Mouse (Mus musculus): ENCODE measurements around the gene Gpr176.
A peak's percentile ranks its signal among the peaks of the same experiment; 100 is the strongest.

Gene Gpr176

GRCm38 (mm10) chr2:118372901-118373571, at the start of gene Gpr176:
Gpr176 (minus strand) TSS chr2:118373419.
- peak; percentile 21 to 31 for DNase-seq (ENCODE audit: low spot score in 2 of 2)

DNA sequence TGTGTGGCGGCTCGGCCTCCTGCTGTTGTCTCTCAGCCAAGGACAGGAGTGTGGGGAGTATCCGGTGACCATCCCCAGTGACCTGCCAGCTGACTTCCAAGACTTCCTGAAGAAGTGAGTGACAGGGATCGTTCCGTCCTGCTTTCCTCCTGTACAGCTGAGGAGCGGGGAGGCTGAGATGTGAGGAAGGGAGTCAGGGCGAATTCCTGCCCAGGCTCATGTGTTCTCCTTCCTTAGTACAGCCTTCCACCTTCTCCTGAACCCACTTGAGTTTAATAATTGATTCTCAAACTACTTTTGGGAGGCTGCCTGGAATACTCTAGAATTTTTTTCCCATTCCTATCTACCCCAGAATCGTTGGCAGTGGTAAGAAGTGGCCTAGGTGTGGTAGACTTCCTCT, 49.2 kb upstream of the Gpr176 start:
- no peak for DNase-seq (ENCODE audit: low spot score in 2 of 2)

- no peak for DNase-seq (ENCODE audit: low spot score in 2 of 2)
These were observed 48.7 kb upstream of the Gpr176 start for GRCm38 (mm10) chr2:118421951-118422350.

- no peak for DNase-seq (ENCODE audit: low spot score in 2 of 2)
These were observed 44.9 kb upstream of the Gpr176 start for GRCm38 (mm10) chr2:118418076-118418475.

DNA sequence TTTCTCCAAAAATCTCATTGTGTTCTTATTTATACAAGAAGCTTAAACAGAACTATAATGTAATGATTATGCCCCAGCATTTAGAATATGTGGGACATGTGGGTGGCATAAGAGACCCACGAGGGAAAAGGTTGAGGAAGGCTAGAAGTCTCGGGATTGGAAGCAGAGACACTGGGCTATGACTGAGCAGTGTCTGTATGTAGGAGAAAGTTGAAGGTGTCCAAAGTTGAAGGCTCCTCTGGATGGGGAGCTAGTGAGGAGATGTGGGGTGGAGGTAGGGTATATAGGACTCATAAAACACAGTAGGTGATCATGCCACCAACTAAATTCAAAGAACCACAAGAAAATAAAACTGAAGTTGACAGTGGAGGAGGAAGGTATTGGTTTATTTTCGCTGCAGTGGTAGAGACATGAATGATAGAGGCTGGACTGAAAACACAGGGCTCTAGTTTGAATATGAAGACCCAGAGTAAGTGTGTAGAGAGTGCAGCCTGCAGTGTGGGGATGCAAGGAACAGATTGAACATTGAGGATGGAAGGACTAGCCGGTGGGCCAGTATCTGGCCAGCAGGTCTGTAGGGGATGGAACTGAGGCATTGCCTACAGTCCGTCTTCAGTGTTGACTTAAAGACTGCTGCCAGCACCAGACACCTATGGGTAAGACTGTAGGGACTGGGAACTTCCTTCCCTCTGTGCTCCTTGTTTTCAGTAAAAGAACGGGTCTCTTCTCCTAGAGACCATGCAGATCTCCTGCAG, 42.6 kb upstream of the Gpr176 start:
- DNase-seq (ENCODE audit: low spot score in 2 of 2) = no peak

DNA sequence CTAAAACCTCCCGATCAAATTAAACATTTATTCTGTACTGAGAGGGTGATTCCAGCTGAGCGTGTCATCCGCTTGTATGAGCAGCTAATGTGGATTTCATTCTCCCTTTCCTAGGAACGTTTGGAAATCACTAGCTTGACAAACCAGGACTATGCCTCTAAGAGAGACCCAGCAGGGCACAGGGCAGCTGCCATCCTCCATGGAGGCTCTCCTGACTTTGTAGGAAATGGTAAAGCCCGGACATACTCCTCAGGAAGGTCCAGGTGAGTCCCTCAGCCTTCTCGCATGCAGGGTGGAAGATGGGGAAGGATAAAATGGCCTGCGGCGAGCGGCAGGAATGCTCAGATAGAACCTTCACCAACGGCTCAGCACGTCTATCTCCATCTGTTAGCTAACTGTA, 39.6 kb upstream of the Gpr176 start:
- no peak for DNase-seq (ENCODE audit: low spot score in 2 of 2)

GRCm38 (mm10) chr2:118408336-118408895, 35.2 kb upstream of the Gpr176 start:
- no peak for DNase-seq (ENCODE audit: low spot score in 2 of 2)

- no peak for DNase-seq (ENCODE audit: low spot score in 2 of 2)
These were observed 33.6 kb upstream of the Gpr176 start for GRCm38 (mm10) chr2:118406811-118407210.

- DNase-seq (ENCODE audit: low spot score in 2 of 2) = no peak
These were observed 32.3 kb upstream of the Gpr176 start for GRCm38 (mm10) chr2:118405568-118405967.

GRCm38 (mm10) chr2:118404336-118404735, 31.1 kb upstream of the Gpr176 start:
- DNase-seq (ENCODE audit: low spot score in 2 of 2) = no peak

DNA sequence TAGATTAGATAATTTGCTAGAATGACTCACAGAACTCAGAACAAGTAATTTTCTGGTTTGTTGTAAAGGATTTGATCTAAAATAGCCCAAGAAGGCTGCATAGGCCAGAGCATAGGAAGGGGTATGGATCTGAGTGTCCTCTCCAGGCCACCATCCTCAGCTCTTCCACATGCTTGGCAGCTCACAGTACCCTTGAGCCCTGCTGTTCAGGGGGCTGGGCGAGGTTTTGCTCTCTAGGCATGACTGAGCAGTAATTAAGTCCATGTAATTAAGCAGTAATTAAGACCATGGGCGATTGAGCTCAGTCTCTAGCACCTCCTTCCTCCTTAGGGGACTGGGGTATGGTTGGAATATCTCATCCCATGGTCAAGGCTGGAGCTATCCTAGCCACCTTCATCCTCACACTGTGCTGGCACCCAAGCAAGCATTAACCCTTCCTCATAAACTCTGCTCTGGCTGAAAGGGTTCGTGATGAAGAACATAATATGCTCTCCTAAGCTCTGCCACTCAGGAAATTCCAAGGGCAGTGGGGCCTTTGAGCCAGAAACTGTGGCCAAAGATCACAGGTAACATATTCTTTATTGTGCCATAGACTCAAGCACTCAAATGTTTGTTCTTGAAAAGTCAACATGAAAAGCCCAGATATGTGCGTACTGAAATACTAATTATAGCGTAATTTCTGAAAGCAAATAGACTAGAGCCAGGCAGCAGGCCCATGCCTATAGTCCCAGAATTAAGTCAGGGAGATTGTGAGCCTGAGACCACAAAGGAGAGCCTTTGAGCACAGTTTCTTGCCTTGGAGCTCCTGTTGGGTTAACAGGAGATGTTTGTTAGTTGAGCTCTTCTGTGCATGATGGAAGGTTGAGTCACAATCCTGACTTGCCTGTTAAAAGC, 28.9 kb upstream of the Gpr176 start:
- no peak for DNase-seq (ENCODE audit: low spot score in 2 of 2)

DNA sequence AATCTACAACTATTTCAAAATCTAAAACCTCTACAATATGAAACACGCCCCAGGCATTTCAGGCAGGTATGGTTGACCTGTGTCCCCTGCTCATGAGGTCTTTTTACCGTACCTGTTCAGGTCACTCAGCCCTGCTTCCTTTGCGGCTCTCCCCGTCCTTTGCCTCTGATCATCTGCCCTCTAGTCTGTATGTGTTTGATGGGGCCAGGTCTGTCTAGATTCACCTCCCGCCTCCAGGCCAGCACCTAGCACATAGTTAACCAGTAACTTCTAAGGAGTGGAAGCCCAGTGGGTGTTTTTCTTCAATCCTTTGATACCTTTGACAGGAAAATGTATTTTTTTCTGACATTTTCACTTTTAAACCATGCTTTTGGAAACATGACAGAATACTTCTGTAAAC, 26.5 kb upstream of the Gpr176 start:
- DNase-seq (ENCODE audit: low spot score in 2 of 2) = no peak

GRCm38 (mm10) chr2:118391201-118391600, 18.0 kb upstream of the Gpr176 start:
- no peak for DNase-seq (ENCODE audit: low spot score in 2 of 2)

GRCm38 (mm10) chr2:118390072-118390471, 16.9 kb upstream of the Gpr176 start:
- no peak for DNase-seq (ENCODE audit: low spot score in 2 of 2)

GRCm38 (mm10) chr2:118389569-118389968, 16.4 kb upstream of the Gpr176 start:
- DNase-seq (ENCODE audit: low spot score in 2 of 2) = no peak

- DNase-seq (ENCODE audit: low spot score in 2 of 2) = peak; percentile 100
These were observed 15.4 kb upstream of the Gpr176 start, which contains the start of gene Eif2ak4 for GRCm38 (mm10) chr2:118388341-118389335. Eif2ak4 (plus strand) TSS chr2:118388618.

- DNase-seq (ENCODE audit: low spot score in 2 of 2) = no peak
These were observed 10.2 kb upstream of the Gpr176 start for GRCm38 (mm10) chr2:118383387-118383786.

GRCm38 (mm10) chr2:118379756-118380155, 6.5 kb upstream of the Gpr176 start:
- DNase-seq (ENCODE audit: low spot score in 2 of 2) = no peak

GRCm38 (mm10) chr2:118375931-118376330, 2.7 kb upstream of the Gpr176 start:
- DNase-seq (ENCODE audit: low spot score in 2 of 2) = no peak

- no peak for DNase-seq (ENCODE audit: low spot score in 2 of 2)
These were observed 2.3 kb upstream of the Gpr176 start for GRCm38 (mm10) chr2:118375522-118375921.

Data from natural killer cell, adult 2 months (primary cell).